Mouse (Mus musculus) adrenal gland (tissue): ENCODE results near the gene Gm2431.
"Not testable (repeated sequence)": the region's sequence is repeated elsewhere in the genome, so short reads cannot be mapped to it uniquely, and the experiment has no call there.

Experiments used
- intact Hi-C: fragments of 180-260 bp; cut with DNase I; formaldehyde crosslinking; loops from one replicate; pipeline ENCODE4 v1.15.1; 2025
- long read RNA-seq, 2 experiments: library from polyadenylated mRNA; unstranded; transcript quantifications; one replicate each; pipeline ENCODE4 v2.0.0; 2020; ENCODE audit warnings: borderline replicate concordance in 1 of 2; ENCODE audit not compliant: insufficient replicate concordance in 1 of 2

Gene Gm2431
- long read RNA-seq, experiment 1 = 0 reads
- long read RNA-seq, experiment 2 = 0 reads

GRCm38 (mm10) chr7:142258254-142258653 lies at the start of gene Gm2431:
Gene Gm2431, minus strand, starts transcription at chr7:142258354.
- intact Hi-C loops = not testable (repeated sequence)

- intact Hi-C loops = not testable (repeated sequence)
Measured at GRCm38 (mm10) chr7:142303929-142304328, 45.8 kb upstream of the Gm2431 start.

GRCm38 (mm10) chr7:142303249-142303648 lies 45.1 kb upstream of the Gm2431 start, which contains the start of gene Krtap5-4:
Gene Krtap5-4, plus strand, starts transcription at chr7:142303549.
- intact Hi-C loops = no loop called here

- intact Hi-C loops = not testable (repeated sequence)
Measured at GRCm38 (mm10) chr7:142297018-142297417, 38.9 kb upstream of the Gm2431 start, which contains the start of gene Krtap5-1. Gene Krtap5-1, minus strand, starts transcription at chr7:142297118.

GRCm38 (mm10) chr7:142296108-142296507 lies 38.0 kb upstream of the Gm2431 start:
- intact Hi-C loops = not testable (repeated sequence)

- intact Hi-C loops = no loop called here
Measured at GRCm38 (mm10) chr7:142295418-142295817, 37.3 kb upstream of the Gm2431 start.

GRCm38 (mm10) chr7:142293851-142294250 lies 35.7 kb upstream of the Gm2431 start:
- intact Hi-C loops = loop anchor here (1.0 kb wide), 1 partner anchor 16 kb away; no protein-coding TSS in a partner anchor

GRCm38 (mm10) chr7:142285910-142286612 lies 27.9 kb upstream of the Gm2431 start:
- intact Hi-C loops = loop anchor here (2.0 kb wide), 1 partner anchor 141 kb away; the partner anchor contains the start of gene Gm45337

GRCm38 (mm10) chr7:142285130-142285835 lies 27.1 kb upstream of the Gm2431 start:
- intact Hi-C loops = loop anchor here (2.0 kb wide), 1 partner anchor 140 kb away; the partner anchor contains the start of gene Gm45337

GRCm38 (mm10) chr7:142284615-142285080 lies 26.5 kb upstream of the Gm2431 start:
- intact Hi-C loops = loop anchor here (2.0 kb wide), 1 partner anchor 140 kb away; the partner anchor contains the start of gene Gm45337

GRCm38 (mm10) chr7:142284023-142284591 lies 26.0 kb upstream of the Gm2431 start:
- intact Hi-C loops = loop anchor here (2.0 kb wide), 1 partner anchor 139 kb away; the partner anchor contains the start of gene Gm45337

GRCm38 (mm10) chr7:142282847-142283246 lies 24.7 kb upstream of the Gm2431 start:
- intact Hi-C loops = not testable (repeated sequence)

- intact Hi-C loops = not testable (repeated sequence)
Measured at GRCm38 (mm10) chr7:142279291-142279690, 21.1 kb upstream of the Gm2431 start.

GRCm38 (mm10) chr7:142278183-142278582 lies 20.0 kb upstream of the Gm2431 start:
- intact Hi-C loops = loop anchor here (1.0 kb wide), 1 partner anchor 15 kb away; no protein-coding TSS in a partner anchor

GRCm38 (mm10) chr7:142274263-142274662 lies 16.1 kb upstream of the Gm2431 start, which contains the start of gene Gm4559:
Gene Gm4559, minus strand, starts transcription at chr7:142274363.
- intact Hi-C loops = not testable (repeated sequence)

- intact Hi-C loops = loop anchor here (2.0 kb wide), 1 partner anchor 109 kb away; no protein-coding TSS in a partner anchor
Measured at GRCm38 (mm10) chr7:142255517-142255916, 2.6 kb downstream of the Gm2431 start.

GRCm38 (mm10) chr7:142249824-142250223 lies 8.3 kb downstream of the Gm2431 start:
- intact Hi-C loops = no loop called here

GRCm38 (mm10) chr7:142240978-142241377 lies 17.2 kb downstream of the Gm2431 start, which contains the start of gene Gm40460:
Gene Gm40460, minus strand, starts transcription at chr7:142241078.
- intact Hi-C loops = no loop called here

GRCm38 (mm10) chr7:142231540-142231939 lies 26.6 kb downstream of the Gm2431 start:
- intact Hi-C loops = no loop called here

GRCm38 (mm10) chr7:142229871-142230270 lies 28.3 kb downstream of the Gm2431 start, which contains the start of gene Krtap5-5:
Gene Krtap5-5, minus strand, starts transcription at chr7:142229971.
- intact Hi-C loops = not testable (repeated sequence)

GRCm38 (mm10) chr7:142224518-142224917 lies 33.6 kb downstream of the Gm2431 start:
- intact Hi-C loops = no loop called here
